Mouse (Mus musculus) erythroid progenitor cell, adult 5-6 weeks (primary cell): ENCODE results near the gene Dock9. TPM values are rescaled to one million over a fixed set of nuclear protein-coding genes. Genes with fewer than 3 reads are reported as not detected.

Experiments
- ATAC-seq: replicated peaks from 2 replicates; pipeline ENCODE4 v1.8.0; 2016; ENCODE audit warnings: moderate number of reproducible peaks, mild to moderate bottlenecking, moderate TSS enrichment, inconsistent platforms; ENCODE audit not compliant: poor library complexity, low FRiP score, severe bottlenecking
- total RNA-seq, 2 experiments: library from RNA; stranded (forward) in 1 of 2; stranded (reverse) in 1 of 2; fragments of 150-400 nt in 1 of 2; fragments of 186-747, 209-891 nt in 1 of 2; gene quantifications; 2 replicates each; pipeline versions ENCODE4 v1.2.3 to v1.2.4; 2015 to 2017; ENCODE audit warnings: low replicate concordance in 2 of 2

Dock9 gene
- total RNA-seq, 2 experiments from 2014 or later = 1.1 to 1.7 TPM

DNA sequence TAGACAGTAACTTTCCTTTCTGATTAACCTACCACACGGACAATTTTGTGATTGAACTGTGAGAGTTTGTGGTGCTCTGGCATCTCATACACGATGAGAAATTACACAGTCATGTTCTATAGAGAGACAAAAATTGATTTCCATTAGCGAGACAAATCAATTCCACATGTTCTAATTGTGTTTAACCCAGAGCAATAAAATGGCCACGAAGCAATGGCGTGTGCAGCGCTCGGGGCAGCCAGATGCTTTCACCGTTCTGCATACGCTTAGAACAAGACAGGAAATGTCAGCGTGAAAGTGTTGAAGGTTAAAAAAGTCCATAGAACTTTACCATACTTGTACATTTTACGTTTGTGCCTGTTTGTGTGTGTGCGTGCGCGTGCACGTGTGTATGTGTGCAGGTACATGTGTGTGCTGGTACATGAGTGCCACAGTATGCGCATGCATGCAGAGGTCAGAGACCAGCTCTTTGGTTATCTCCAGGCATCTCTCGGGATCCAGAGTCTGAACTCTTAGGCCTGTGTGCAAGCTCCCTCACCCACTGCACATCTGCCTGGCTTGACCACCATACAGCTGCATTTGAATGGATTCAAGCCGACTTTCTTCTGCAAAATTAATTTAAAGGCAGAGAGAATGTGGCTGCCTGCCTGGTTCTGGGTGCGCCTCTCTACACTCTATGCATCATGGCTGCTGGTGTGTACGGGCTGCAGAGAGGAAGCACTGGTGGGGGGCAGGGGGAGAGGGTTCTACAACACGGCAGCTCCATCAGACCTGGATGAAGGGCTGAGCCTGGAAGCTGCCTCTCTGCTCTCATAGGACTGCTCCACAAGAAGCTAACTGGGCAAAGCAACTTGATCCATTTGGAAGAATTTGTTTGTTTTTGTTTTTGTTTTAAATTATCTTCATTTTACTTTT, 241.0 kb downstream of the Dock9 start:
- ATAC-seq = no peak

DNA sequence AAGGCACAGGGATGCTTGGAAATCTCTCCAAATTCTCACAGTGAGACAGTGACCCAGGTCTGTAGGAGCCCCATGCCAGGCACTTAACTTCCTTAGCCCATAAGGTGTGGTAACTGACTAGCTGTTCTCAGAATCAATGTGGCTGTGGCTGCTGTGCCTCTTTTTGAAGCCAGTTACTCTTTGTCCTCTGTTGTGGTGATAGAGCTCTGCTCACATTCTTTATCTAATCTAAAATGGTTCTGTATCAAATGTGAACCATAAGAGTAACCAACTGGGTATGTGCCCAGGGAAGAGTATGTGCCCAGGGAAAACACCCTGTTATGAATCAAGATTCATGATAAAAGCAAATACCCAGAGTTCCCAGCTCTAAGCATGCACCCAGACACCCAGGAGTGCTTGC, 243.9 kb downstream of the Dock9 start:
- no peak for ATAC-seq

DNA sequence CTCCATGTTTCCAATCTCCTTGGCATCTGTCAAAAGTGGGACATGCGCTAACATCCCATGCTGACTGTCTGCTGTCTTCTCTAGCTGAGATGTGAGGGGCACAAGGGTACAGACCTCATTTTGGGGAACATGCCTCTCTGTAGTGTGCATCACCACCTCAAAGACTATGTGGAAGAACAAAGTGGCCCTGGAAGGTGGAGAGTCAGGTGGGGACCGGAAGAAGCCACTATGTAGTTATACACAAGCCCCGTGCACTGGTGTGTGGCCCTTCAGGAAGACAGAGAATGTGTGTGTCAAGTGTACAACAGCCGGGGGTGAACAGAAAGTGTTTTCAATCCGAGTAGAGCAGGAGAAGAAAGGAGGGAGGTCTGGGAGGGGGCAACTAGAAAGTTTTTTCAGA, 245.1 kb downstream of the Dock9 start:
- no peak for ATAC-seq

DNA sequence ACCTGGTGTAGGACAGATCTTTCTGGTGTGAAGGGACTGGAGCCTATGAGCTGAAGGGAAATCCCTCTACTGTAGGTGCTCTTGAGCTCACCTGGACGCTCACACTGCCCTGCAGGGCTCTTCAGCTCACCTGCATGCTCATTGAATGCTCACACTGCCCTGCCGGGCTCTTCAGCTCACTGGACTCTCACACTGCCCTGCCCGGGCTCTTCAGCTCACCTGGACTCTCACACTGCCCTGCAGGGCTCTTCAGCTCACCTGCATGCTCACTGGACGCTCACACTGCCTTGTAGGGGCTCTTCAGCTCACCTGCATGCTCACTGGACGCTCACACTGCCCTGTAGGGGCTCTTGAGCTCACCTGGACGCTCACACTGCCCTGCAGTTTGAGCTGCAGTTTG, 247.8 kb downstream of the Dock9 start:
- no peak for ATAC-seq

DNA sequence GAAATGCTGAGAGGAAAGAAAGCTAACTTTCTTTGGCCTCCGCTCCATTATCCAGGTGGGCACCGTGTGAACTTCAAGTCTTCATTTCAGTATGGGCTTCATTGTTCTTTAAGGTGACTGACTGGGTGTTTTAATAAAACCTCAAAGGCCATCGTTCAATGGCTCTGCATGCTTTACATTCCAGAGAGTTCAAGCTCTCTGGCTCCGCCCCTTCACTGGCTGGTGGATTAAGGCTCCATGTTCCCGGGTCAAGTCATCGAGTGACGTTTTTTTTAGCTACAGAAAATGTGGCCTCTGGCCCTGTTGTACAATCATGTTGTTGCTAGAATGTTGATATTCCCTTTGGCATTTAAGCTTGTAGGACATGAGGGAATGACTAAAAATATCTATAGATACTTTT, 249.9 kb downstream of the Dock9 start:
- ATAC-seq = no peak

DNA sequence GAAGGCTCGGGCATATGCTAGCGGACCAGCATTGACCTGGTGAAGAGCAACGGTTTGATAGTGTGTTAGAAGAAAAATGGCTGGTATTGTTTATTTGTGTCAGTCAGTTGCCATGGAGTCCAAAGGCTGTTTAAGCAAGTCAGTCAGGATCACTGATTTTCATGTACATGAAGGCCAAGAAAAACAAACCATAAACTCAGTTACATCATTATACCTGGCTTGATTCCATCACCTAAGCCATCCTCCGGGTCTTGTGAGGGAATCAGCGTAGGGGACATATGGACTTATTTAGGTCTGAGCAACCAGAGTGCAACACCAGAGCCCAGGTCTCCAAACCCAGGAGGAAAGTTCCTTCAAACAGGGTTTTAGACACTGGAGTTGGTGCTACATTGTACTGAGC, 251.0 kb downstream of the Dock9 start:
- ATAC-seq = no peak

DNA sequence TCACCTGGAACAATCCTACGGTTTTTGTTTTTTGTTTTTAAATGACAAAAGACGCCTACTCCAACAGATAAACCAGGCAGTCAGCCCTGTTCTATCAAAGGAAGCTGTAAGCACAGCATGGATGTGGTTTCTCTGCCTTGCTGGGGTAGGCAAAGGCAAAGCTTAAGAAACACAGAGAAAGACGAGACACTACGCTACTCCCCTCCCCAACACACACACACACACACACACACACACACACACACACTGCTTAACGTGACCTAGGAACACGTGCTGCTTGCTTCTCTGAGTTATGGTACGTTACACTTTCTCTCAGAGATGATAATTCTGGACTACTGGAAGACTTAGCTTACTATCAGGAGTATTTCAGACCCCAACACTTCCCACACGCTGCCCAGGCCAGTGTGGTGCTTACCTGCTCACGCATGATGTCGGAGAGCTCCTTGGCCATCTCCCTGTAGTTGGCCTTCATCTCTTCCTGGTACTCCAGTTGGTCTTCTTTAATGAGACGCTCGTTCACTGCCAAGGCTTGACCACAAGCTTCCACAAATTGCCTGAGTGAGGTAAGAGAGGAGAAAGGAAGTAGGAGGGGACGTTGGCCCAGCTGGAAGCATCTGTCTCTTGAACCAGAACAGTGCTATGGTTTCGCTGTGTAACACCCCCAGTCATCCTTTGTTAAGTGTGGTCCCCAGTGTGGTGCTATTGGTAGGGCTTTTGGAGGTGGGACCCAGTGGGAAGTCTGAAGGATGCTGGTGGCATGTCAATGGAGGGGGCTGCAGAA, 251.9 kb downstream of the Dock9 start:
- ATAC-seq = no peak

DNA sequence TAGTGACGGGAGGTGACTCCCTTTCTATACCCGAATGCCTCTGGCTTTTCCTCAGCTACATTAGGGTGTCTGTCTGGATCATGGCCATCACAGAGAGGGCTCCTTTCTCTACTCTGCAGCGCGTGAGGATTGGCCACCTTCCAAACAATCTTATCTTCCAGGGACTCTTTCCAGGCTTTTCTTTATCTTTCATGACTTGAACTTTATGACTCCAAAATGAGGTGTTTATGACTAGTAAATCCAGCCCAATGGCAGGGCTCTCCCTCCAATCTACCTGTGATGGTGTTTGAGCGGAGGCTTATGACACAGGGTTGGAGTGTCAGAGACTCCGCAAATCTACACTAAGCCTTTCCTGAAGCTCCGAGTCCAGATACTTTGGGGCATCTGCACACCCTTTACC, 256.4 kb downstream of the Dock9 start:
- no peak for ATAC-seq

DNA sequence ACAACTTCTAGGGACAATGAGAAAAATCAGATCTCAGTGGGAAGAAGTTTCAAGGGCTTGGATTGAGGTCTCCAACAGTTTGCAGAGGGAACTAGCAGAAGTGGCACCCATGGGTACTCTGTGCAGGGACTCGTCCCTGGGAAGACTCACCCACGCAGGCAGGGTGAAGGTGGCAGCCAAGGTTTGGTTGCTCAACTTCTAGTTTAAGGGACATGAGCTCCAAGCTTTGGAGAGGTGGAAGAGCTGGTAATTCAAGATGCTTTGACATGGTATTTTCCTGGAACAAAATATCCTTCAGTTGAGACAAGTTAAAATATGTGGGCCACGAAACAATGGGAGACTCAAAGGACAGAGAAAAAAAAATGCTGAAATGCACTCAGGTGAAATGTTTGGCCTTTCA, 263.1 kb downstream of the Dock9 start:
- no peak for ATAC-seq

DNA sequence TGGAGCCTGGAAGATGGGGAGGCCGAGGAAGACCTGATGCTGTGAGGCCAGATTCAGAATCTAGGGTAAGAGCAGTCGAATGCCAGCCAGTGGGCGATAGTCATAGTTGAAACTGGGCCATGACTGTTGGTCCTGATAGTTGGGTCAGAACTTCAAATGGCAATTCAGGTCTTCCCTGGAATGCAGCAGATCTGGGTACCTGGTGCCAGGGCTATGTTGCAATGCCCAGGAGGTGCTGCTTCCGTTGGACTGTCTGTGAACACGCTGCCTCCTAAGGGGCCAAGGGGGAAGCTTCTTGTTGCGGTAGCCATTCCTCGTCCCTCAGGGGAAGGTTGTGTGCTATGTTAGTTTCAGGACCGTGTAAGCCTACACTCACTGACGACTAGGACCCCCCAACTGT, 266.8 kb downstream of the Dock9 start:
- ATAC-seq = no peak

DNA sequence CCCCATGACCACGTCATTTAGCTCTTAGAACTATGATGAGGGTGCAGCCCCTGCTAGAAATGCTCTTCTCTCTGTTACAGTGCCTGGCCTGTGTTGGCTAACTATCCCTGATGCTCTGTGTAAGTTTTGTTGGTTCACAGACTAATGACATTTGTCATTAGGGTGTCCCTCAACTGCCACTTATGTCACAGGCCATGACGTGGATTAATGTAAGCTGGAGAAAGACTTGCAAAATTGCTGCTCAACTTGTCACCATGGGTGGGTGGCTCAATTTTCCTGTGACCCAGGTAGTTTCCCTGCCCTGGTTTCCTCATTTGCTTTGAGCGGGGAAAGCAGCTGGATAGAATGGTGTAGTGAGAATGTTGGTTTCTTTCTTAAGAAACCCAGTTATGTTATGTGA, 269.8 kb downstream of the Dock9 start:
- no peak for ATAC-seq

DNA sequence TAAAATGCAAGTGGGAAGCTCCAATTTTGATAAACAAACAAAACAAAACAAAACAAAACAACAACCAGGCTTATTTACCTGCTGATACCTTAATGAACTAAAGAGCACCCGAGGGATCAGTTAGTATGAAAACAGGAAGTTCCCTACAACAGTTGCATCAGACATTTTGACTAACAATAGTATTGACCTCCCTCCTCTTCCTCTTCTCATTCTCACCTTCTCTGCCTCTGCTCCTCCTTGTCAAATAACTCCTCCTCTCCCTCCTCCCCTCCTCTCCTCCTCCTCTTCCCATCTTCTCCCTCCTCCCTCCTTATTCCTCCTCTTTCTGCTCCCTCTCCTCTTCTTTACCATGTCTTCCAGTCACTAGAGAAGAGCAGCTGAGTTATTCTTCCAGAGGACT, 270.4 kb downstream of the Dock9 start:
- ATAC-seq = no peak

DNA sequence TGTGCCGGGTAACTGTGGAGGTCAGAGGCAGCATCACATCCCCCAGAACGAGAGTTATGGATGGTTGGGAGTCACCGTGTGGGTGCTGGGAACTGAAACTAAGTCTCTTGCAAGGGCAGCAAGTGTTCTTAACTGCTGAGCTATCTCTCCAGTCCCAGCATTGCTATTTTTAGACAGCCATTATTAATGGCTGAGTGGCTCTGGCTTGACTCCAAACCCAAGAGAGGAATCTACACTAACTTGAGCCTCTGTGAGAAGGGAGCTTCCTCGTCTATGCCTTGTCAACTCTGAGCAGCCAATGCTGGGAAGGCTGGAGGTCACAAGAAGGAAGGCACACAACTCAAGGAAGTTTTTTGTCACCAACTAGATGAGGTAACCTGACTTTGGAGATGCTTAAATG, 275.9 kb downstream of the Dock9 start:
- ATAC-seq = no peak

DNA sequence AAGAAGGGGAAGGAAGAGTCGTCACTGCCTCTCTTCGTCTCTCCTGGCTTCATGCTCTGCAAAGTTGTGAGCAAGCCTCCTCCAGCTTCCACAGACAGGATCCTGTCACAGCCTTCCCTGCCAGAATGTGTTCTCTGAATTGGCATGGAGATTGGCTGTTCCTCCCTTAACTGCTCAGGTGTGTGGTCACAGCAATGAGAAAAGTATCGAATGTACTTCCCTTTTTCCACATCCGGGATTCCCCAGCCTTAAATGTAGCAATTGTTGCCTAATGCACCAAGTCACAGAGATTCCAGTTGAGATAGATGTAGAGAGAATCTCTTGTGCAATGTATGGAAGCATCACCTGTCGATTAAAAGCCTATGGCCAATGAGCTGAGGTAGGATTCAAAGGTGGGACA, 280.8 kb downstream of the Dock9 start:
- no peak for ATAC-seq

DNA sequence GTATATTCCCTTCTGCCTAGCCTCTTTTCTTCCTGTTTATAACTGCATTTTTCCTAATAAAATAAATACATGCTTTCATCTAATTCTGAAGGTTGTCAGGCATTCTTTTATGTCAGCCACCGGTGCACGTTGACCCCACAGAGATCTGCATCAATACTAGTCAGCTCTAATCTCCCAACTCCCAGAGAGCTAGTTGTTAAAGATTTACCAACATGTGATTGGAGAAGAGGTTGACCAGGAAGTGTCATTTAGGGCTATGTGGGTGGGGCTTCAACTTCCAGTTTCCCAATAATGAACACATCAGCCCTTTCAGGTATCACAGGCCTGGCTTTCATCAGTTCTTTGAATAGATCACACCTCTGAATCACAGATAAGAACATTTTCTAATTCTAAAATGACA, 288.7 kb downstream of the Dock9 start:
- ATAC-seq = no peak

DNA sequence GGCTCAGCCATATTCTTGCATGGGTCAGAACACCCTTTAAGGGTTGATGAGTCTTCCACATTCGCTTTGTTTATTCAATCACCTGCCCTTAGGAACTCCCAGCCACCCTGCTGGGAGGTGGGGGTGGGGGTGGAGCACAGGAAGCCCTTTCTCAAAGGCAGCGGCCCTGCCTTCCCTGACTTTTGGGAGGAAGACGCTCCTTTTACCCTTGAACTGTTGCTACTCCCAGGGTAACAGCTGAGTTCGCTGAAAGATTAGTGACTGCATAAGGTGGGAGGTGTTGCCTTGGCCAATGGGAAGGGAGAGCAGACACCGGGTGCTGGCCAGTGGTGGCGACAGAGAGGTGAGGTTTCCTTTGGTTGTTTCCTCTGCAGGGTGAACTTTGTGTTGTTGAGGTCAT, 291.3 kb downstream of the Dock9 start:
- no peak for ATAC-seq

DNA sequence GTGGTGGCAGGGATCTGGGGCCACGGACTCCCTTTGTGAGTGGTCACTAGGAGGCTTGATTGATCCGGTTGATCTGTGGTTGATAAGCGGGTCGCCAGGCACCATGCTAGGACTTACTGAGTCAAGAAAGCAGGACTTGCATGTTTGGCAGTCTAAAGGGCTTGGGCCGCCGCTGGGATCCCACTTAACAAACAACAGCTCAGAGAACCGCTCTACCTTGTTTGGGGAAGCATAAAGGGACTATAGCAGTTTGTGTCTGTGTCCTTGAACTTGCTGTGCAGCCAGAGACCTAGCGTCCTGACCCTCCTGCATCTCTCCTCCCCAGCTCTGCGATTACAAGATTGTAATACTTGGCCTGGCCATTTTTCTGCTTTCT, 292.2 kb downstream of the Dock9 start:
- ATAC-seq = no peak

DNA sequence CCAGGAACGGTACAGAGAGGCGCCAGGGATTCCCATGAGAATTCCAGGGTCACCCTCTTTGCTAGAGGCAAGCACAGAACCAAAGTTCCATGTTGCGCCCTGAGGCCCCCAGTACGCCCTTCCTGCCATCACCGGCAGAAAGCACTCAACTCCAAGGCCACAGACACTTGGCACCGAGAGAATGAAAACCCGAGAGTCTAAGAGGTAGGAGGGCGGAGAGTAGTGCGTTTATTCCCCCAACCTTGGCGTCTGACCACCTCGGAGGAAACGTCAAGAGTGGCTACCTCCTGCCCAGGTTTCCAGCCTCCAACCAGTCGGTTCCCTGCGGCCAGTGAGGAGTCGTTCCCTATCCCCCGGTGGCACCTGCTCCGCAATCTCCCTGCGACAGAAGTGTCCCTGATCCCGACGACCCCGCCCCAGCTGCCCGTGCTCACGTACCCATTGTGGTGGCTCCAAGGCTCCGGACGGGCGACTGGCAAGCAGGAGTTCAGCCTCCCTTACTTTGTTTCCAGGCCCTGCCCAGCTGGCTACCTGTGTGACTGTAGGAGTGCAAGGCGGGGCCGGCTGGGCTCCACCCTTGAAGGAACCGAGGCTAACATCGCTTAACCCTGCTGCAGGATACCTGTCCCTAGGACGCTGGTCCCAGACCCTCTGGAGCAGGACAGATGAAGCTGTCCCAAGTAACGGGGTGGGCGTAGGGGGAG, 292.7 kb downstream of the Dock9 start, which contains the start of gene Slc15a1:
Gene Slc15a1 (minus strand): TSS at position 472 of the 704 bp plus-strand sequence.
- 0 out of 2 replicates have a peak, but pooled peaks have one; percentile 10 for ATAC-seq

DNA sequence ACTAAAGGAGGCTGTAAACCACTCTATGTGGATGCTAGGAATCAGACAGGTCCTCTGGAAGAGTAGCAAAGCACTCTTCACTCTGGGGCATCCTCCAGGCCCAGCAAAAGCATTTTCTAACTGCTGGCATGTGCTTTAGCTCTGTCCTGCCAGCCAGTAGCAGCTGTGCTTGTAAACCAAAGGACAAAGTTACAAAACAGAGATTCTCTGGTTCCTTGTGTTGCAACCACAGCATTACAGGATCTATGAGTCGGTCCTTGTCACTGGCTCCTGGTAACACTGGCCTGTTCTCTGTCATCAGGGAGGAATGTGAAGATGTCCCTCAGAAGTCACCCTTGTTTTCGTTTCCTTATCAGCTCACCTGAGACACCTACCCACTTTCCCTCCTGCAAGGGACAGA, 297.1 kb downstream of the Dock9 start:
- no peak for ATAC-seq

DNA sequence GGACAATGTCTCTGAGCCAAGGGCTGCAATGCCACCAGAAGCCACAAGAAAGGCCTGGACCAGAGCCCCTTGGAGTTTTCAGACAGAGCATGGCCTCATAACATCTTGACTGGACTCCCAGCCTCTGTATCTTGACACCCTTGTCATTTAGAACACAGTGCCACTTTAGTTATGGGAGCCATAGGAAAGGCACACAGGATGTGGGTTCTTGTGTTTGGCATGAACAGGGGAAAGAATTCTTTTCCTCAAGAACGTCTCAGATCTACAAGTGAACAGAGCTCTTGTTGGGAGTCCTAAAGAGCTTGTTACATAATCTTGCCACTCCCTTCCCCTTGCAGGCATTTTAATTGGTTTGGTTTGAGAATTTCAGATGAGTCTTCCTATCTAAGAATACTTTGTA, 297.9 kb downstream of the Dock9 start:
- ATAC-seq = no peak

DNA sequence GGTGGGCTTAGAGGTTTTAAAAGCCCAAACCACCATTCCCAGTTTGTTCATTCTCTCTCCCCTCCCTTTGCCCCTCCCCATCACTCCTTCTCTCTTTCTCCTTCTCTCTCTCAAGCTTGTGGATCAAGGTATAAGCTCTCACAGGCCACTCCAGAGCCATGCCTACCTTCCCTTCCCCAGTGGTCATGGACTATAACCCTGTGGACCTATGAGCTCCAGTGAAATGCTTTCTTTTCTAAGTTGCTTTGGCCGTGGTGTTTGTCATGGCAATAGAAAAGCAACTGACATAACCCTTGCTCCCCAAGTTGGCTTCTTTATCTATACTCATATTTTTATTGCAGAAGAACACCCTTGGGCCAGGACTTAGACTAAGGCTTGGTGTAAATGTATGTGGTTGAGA, 299.8 kb downstream of the Dock9 start:
- ATAC-seq = no peak
